Mouse (Mus musculus) erythroblast, embryonic 14.5 days (primary cell): ENCODE data around the gene Nek8. TPM values are rescaled to one million over a fixed set of nuclear protein-coding genes. Genes with fewer than 3 reads are reported as not detected.

Experiments
- H3K27me3 ChIP-seq: 2 replicates; pipeline ENCODE4 v1.6.1; 2012; ENCODE audit warnings: inconsistent platforms; ENCODE audit not compliant: control insufficient read depth
- H3K36me3 ChIP-seq: 2 replicates; pipeline ENCODE4 v1.6.1; 2012; ENCODE audit warnings: mild to moderate bottlenecking, inconsistent platforms; ENCODE audit not compliant: control insufficient read depth
- H3K4me1 ChIP-seq: 2 replicates; pipeline ENCODE4 v1.6.1; 2012; ENCODE audit warnings: inconsistent platforms; ENCODE audit not compliant: control insufficient read depth
- H3K4me3 ChIP-seq: replicated peaks from 2 replicates; pipeline ENCODE3; 2012; ENCODE audit warnings: moderate library complexity, mild to moderate bottlenecking, inconsistent platforms
- H3K9me3 ChIP-seq: 2 replicates; pipeline ENCODE4 v1.6.1; 2012; ENCODE audit warnings: low read length, inconsistent platforms, mixed read lengths; ENCODE audit not compliant: control insufficient read depth
- GATA1 ChIP-seq: IDR thresholded peaks from 2 replicates; pipeline ENCODE4 v1.6.1; 2012; ENCODE audit warnings: low read length, inconsistent platforms, mixed read lengths
- TAL1 ChIP-seq: IDR thresholded peaks from 3 replicates; pipeline ENCODE4 v1.6.1; 2012; ENCODE audit warnings: low read length, inconsistent platforms, mixed read lengths
- polyA plus RNA-seq: library from polyadenylated mRNA; stranded (reverse); fragments of >175 nt; gene quantifications from 2 replicates; pipeline ENCODE4 v1.2.3, GENCODE M21; 2012

Gene Nek8
- polyA plus RNA-seq, 1 experiment, result 2.0 TPM

DNA sequence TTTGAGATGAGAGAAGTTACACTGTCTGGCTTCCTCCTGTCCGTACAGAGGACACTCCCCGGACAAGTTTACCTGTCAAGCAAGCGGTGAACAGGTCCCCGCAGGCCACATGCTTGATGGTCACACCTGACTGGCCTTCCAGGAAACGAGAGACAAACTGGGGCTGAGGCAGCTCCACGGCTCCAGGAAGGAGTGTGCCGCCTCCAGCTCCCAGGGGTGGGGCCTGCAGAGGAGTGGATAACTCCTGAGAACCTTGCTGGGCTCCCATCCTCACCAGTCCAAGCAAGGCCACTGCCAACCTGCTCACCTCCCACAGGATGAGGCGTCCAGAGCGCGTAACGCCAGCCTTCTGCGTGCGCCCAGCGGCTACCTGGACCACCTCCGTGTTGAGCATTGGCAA lies 6.2 kb downstream of the Nek8 start:
- Histone ChIP-seq H3K4me1 (peaks cover 90% of the 10 kb centered on the region), H3K4me3 (peak overlapping the region; percentile 14), H3K27me3 (no peaks in the 10 kb centered on the region), H3K36me3 (peaks cover 47% of the 10 kb centered on the region), H3K9me3 (no peaks in the 10 kb centered on the region)
- TF ChIP-seq GATA1, result no peak
- no peak for TF ChIP-seq TAL1

GRCm38 (mm10) chr11:78168541-78169468 lies 7.7 kb downstream of the Nek8 start:
- H3K9me3 ChIP-seq, result no peaks in the 10 kb centered on the region
- H3K27me3 ChIP-seq, result no peaks in the 10 kb centered on the region
- H3K36me3 ChIP-seq, result peaks cover 49% of the 10 kb centered on the region
- H3K4me1 ChIP-seq, result peaks cover 90% of the 10 kb centered on the region
- TF ChIP-seq GATA1, result peak; percentile 50; the same call in 1 of the 2 replicates
- TF ChIP-seq TAL1, result 0 out of 3 replicates have a peak, but pooled peaks have one; percentile 31
- H3K4me3 ChIP-seq, result peak overlapping the region; percentile 64

- Histone ChIP-seq H3K36me3 (peaks cover 56% of the 10 kb centered on the region), H3K4me3 (no peak overlapping the region), H3K9me3 (no peaks in the 10 kb centered on the region), H3K4me1 (peaks cover 96% of the 10 kb centered on the region), H3K27me3 (no peaks in the 10 kb centered on the region)
- TF ChIP-seq GATA1 (no peak), TAL1 (no peak)
Observed at GRCm38 (mm10) chr11:78167257-78167959, 9.1 kb downstream of the Nek8 start.

- no peak for TF ChIP-seq TAL1
- TF ChIP-seq GATA1, result no peak
- Histone ChIP-seq H3K36me3 (peaks cover 56% of the 10 kb centered on the region), H3K27me3 (no peaks in the 10 kb centered on the region), H3K4me1 (peaks cover 96% of the 10 kb centered on the region), H3K4me3 (no peak overlapping the region), H3K9me3 (no peaks in the 10 kb centered on the region)
Observed at GRCm38 (mm10) chr11:78166640-78167039, 9.8 kb downstream of the Nek8 start.

GRCm38 (mm10) chr11:78166161-78166560 lies 10.3 kb downstream of the Nek8 start:
- TF ChIP-seq TAL1 (no peak), GATA1 (no peak)
- Histone ChIP-seq H3K36me3 (peaks cover 58% of the 10 kb centered on the region), H3K27me3 (no peaks in the 10 kb centered on the region), H3K4me1 (peaks cover 98% of the 10 kb centered on the region), H3K9me3 (no peaks in the 10 kb centered on the region), H3K4me3 (peak overlapping the region; percentile 90)

DNA sequence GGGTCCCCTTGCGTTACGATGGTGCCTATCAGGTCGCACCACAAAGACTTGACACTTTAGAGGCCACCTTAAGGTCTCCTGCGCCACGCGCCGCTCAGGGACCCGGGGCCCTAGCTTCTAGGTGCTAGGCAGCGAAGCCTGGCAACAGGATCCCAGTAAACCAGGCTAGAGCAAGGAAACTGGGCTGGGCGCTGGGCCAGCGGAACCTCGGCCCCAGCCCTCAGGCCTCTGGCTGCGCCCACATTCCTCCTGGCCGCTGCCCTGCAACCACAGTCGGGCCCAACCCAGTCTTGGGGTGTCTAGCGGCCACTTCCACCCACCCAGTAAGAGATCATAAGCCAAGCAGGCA lies 10.7 kb downstream of the Nek8 start:
- no peak for TF ChIP-seq GATA1
- no peak for TF ChIP-seq TAL1
- Histone ChIP-seq H3K27me3 (no peaks in the 10 kb centered on the region), H3K4me1 (peaks cover 98% of the 10 kb centered on the region)

GRCm38 (mm10) chr11:78164924-78165760 lies 11.3 kb downstream of the Nek8 start, which contains the start of gene Traf4:
Gene Traf4 (minus strand): TSS chr11:78165589.
- no peaks in the 10 kb centered on the region for H3K9me3 ChIP-seq
- no peak for TF ChIP-seq TAL1
- no peak for TF ChIP-seq GATA1
- peaks cover 58% of the 10 kb centered on the region for H3K36me3 ChIP-seq
- H3K27me3 ChIP-seq, result no peaks in the 10 kb centered on the region
- peak within 1 kb of the TSS; percentile 90 for H3K4me3 ChIP-seq
- H3K4me1 ChIP-seq, result peaks cover 98% of the 10 kb centered on the region

More for the DNA sequence above, 10.7 kb downstream of the Nek8 start:
- peak overlapping the region; percentile 90 for H3K4me3 ChIP-seq
- H3K36me3 ChIP-seq, result peaks cover 58% of the 10 kb centered on the region
- no peaks in the 10 kb centered on the region for H3K9me3 ChIP-seq

- H3K36me3 ChIP-seq, result peaks cover 63% of the 10 kb centered on the region
- H3K4me1 ChIP-seq, result peaks cover 98% of the 10 kb centered on the region
- H3K27me3 ChIP-seq, result no peaks in the 10 kb centered on the region
- no peaks in the 10 kb centered on the region for H3K9me3 ChIP-seq
- TF ChIP-seq TAL1, result no peak
- no peak for TF ChIP-seq GATA1
- peak overlapping the region; percentile 90 for H3K4me3 ChIP-seq
Observed at GRCm38 (mm10) chr11:78164604-78164923, 11.9 kb downstream of the Nek8 start.
